Mouse (Mus musculus) midbrain, embryonic 15.5 days (tissue): ENCODE data around the gene Ppp1r12b. TPM values are rescaled to one million over a fixed set of nuclear protein-coding genes. Genes with fewer than 3 reads are reported as not detected.

ENCODE experiments used
- ATAC-seq: fragments of 200-750 bp; cut with Nextera tagmentation; replicated peaks from 2 replicates; pipeline ENCODE4 v1.8.0; 2017; ENCODE audit warnings: moderate TSS enrichment
- H3K27ac ChIP-seq: fragments of 300-500 bp; sonication (generic); 2 replicates; pipeline ENCODE4 v1.5.1; 2015; ENCODE audit warnings: mild to moderate bottlenecking, inconsistent platforms
- H3K27me3 ChIP-seq: fragments of 300-500 bp; sonication (generic); replicated peaks from 2 replicates; pipeline ENCODE4 v1.6.1; 2015; ENCODE audit warnings: inconsistent platforms
- H3K36me3 ChIP-seq: fragments of 300-500 bp; sonication (generic); replicated peaks from 2 replicates; pipeline ENCODE4 v1.6.1; 2015; ENCODE audit warnings: inconsistent platforms
- H3K4me1 ChIP-seq: fragments of 300-500 bp; sonication (generic); 2 replicates; pipeline ENCODE4 v1.6.1; 2015; ENCODE audit warnings: inconsistent platforms
- H3K4me2 ChIP-seq: fragments of 300-500 bp; sonication (generic); 2 replicates; pipeline ENCODE4 v1.6.1; 2015; ENCODE audit warnings: inconsistent platforms, mild to moderate bottlenecking, moderate library complexity
- H3K4me3 ChIP-seq: fragments of 300-500 bp; sonication (generic); 2 replicates; pipeline ENCODE4 v1.5.1; 2015; ENCODE audit warnings: mild to moderate bottlenecking, inconsistent platforms
- H3K9ac ChIP-seq: fragments of 300-500 bp; sonication (generic); 2 replicates; pipeline ENCODE4 v1.6.1; 2015; ENCODE audit warnings: mild to moderate bottlenecking, inconsistent platforms
- H3K9me3 ChIP-seq: fragments of 300-500 bp; sonication (generic); 2 replicates; pipeline ENCODE4 v1.6.1; 2016; ENCODE audit warnings: inconsistent platforms
- WGBS: fragments of 180-500 bp; shearing (Covaris S2); methylation state at CpG from one replicate; pipeline ENCODE4 v1.1.7; 2015; ENCODE audit warnings: mixed read lengths; 5-methylcytosine and 5-hydroxymethylcytosine counted together
- polyA plus RNA-seq: library from polyadenylated mRNA; unstranded; fragments of >200 nt; fragmentation: Nextera tagmentation; extraction: Ambion mirVana; gene quantifications from 2 replicates; pipeline ENCODE4 v1.2.1, GENCODE M21; 2015

The Ppp1r12b gene
- polyA plus RNA-seq, 1 experiment from 2014 or later: 15.7 TPM

- Histone ChIP-seq H3K4me1 (peaks cover 10% of the 10 kb centered on the region), H3K9ac (no peak overlapping the region), H3K27ac (no peak overlapping the region), H3K9me3 (no peaks in the 10 kb centered on the region), H3K27me3 (no peaks in the 10 kb centered on the region), H3K36me3 (no peaks in the 10 kb centered on the region), H3K4me2 (no peak overlapping the region), H3K4me3 (no peak overlapping the region)
- no peak for ATAC-seq
- WGBS: 77% methylated on average over 5 of the region's 5 CpGs
Measured at GRCm38 (mm10) chr1:134752447-134752846, 203.3 kb downstream of the Ppp1r12b start.

- H3K9me3 ChIP-seq: no peaks in the 10 kb centered on the region
- WGBS: 83% methylated on average over 7 of the region's 7 CpGs
- H3K9ac ChIP-seq: no peak overlapping the region
- H3K27me3 ChIP-seq: no peaks in the 10 kb centered on the region
- H3K4me1 ChIP-seq: no peaks in the 10 kb centered on the region; the same call in 1 of the 2 replicates
- H3K4me3 ChIP-seq: no peak overlapping the region
- no peak overlapping the region for H3K4me2 ChIP-seq
- H3K36me3 ChIP-seq: no peaks in the 10 kb centered on the region
- ATAC-seq: no peak
- H3K27ac ChIP-seq: no peak overlapping the region
Measured at GRCm38 (mm10) chr1:134749889-134750288, 205.9 kb downstream of the Ppp1r12b start.

GRCm38 (mm10) chr1:134747236-134748174 is 208.2 kb downstream of the Ppp1r12b start:
- Histone ChIP-seq H3K27ac (no peak overlapping the region), H3K4me1 (no peaks in the 10 kb centered on the region), H3K9me3 (no peaks in the 10 kb centered on the region), H3K36me3 (no peaks in the 10 kb centered on the region), H3K4me2 (peak overlapping the region; percentile 7; the same call in 1 of the 2 replicates), H3K9ac (no peak overlapping the region), H3K27me3 (no peaks in the 10 kb centered on the region), H3K4me3 (no peak overlapping the region)
- ATAC-seq: no peak
- 26% methylated on average over 23 of the region's 23 CpGs for WGBS

- Histone ChIP-seq H3K36me3 (no peaks in the 10 kb centered on the region), H3K4me2 (no peak overlapping the region), H3K9me3 (no peaks in the 10 kb centered on the region), H3K27ac (no peak overlapping the region), H3K4me1 (no peaks in the 10 kb centered on the region), H3K9ac (no peak overlapping the region), H3K4me3 (no peak overlapping the region), H3K27me3 (no peaks in the 10 kb centered on the region)
- ATAC-seq: no peak
- WGBS: 65% methylated on average over 6 of the region's 6 CpGs
Measured at GRCm38 (mm10) chr1:134745648-134746047, 210.1 kb downstream of the Ppp1r12b start.

- no peak overlapping the region for H3K4me3 ChIP-seq
- no peak overlapping the region for H3K4me2 ChIP-seq
- no peak overlapping the region for H3K27ac ChIP-seq
- H3K4me1 ChIP-seq: no peaks in the 10 kb centered on the region
- no peaks in the 10 kb centered on the region for H3K9me3 ChIP-seq
- H3K9ac ChIP-seq: no peak overlapping the region
- 83% methylated on average over 7 of the region's 7 CpGs for WGBS
- ATAC-seq: no peak
- no peaks in the 10 kb centered on the region for H3K27me3 ChIP-seq
- no peaks in the 10 kb centered on the region for H3K36me3 ChIP-seq
Measured at GRCm38 (mm10) chr1:134741946-134742661, 213.6 kb downstream of the Ppp1r12b start.

- Histone ChIP-seq H3K9me3 (no peaks in the 10 kb centered on the region), H3K27ac (no peak overlapping the region), H3K4me2 (no peak overlapping the region), H3K27me3 (no peaks in the 10 kb centered on the region), H3K36me3 (no peaks in the 10 kb centered on the region), H3K4me3 (no peak overlapping the region), H3K9ac (no peak overlapping the region), H3K4me1 (no peaks in the 10 kb centered on the region)
- WGBS: 83% methylated on average over 6 of the region's 6 CpGs
- ATAC-seq: no peak
Measured at GRCm38 (mm10) chr1:134741433-134741832, 214.3 kb downstream of the Ppp1r12b start.

- Histone ChIP-seq H3K4me1 (no peaks in the 10 kb centered on the region), H3K36me3 (no peaks in the 10 kb centered on the region), H3K4me2 (no peak overlapping the region), H3K9ac (no peak overlapping the region), H3K27me3 (no peaks in the 10 kb centered on the region), H3K9me3 (no peaks in the 10 kb centered on the region), H3K27ac (no peak overlapping the region), H3K4me3 (no peak overlapping the region)
- 74% methylated on average over 9 of the region's 9 CpGs for WGBS
- ATAC-seq: no peak
Measured at GRCm38 (mm10) chr1:134737463-134737862, 218.3 kb downstream of the Ppp1r12b start.

- Histone ChIP-seq H3K27me3 (no peaks in the 10 kb centered on the region), H3K9me3 (no peaks in the 10 kb centered on the region), H3K9ac (no peak overlapping the region), H3K4me2 (no peak overlapping the region), H3K27ac (no peak overlapping the region), H3K4me3 (no peak overlapping the region), H3K4me1 (no peaks in the 10 kb centered on the region), H3K36me3 (no peaks in the 10 kb centered on the region)
- ATAC-seq: no peak
- WGBS: 90% methylated on average over 5 of the region's 5 CpGs
Measured at GRCm38 (mm10) chr1:134733659-134734058, 222.1 kb downstream of the Ppp1r12b start.

- H3K36me3 ChIP-seq: no peaks in the 10 kb centered on the region
- WGBS: 81% methylated on average over 8 of the region's 8 CpGs
- no peak for ATAC-seq
- H3K4me3 ChIP-seq: no peak overlapping the region
- H3K4me2 ChIP-seq: no peak overlapping the region
- no peak overlapping the region for H3K27ac ChIP-seq
- no peaks in the 10 kb centered on the region for H3K9me3 ChIP-seq
- no peaks in the 10 kb centered on the region for H3K4me1 ChIP-seq
- H3K9ac ChIP-seq: no peak overlapping the region
- no peaks in the 10 kb centered on the region for H3K27me3 ChIP-seq
Measured at GRCm38 (mm10) chr1:134727256-134727655, 228.5 kb downstream of the Ppp1r12b start.

GRCm38 (mm10) chr1:134726480-134726879 is 229.3 kb downstream of the Ppp1r12b start:
- no peaks in the 10 kb centered on the region for H3K4me1 ChIP-seq
- WGBS: 89% methylated on average over 7 of the region's 7 CpGs
- H3K9me3 ChIP-seq: no peaks in the 10 kb centered on the region
- H3K27me3 ChIP-seq: no peaks in the 10 kb centered on the region
- ATAC-seq: no peak
- no peak overlapping the region for H3K4me2 ChIP-seq
- H3K36me3 ChIP-seq: no peaks in the 10 kb centered on the region
- no peak overlapping the region for H3K4me3 ChIP-seq
- no peak overlapping the region for H3K27ac ChIP-seq
- H3K9ac ChIP-seq: no peak overlapping the region

GRCm38 (mm10) chr1:134725276-134725675 is 230.5 kb downstream of the Ppp1r12b start:
- Histone ChIP-seq H3K36me3 (no peaks in the 10 kb centered on the region), H3K27ac (no peak overlapping the region), H3K4me2 (no peak overlapping the region), H3K4me3 (no peak overlapping the region), H3K9me3 (no peaks in the 10 kb centered on the region), H3K9ac (no peak overlapping the region), H3K27me3 (no peaks in the 10 kb centered on the region), H3K4me1 (no peaks in the 10 kb centered on the region)
- ATAC-seq: no peak
- 51% methylated on average over 5 of the region's 5 CpGs for WGBS

GRCm38 (mm10) chr1:134722891-134723290 is 232.9 kb downstream of the Ppp1r12b start:
- H3K36me3 ChIP-seq: no peaks in the 10 kb centered on the region
- H3K4me3 ChIP-seq: no peak overlapping the region
- H3K27me3 ChIP-seq: no peaks in the 10 kb centered on the region
- ATAC-seq: no peak
- no peak overlapping the region for H3K27ac ChIP-seq
- H3K4me2 ChIP-seq: no peak overlapping the region
- no peak overlapping the region for H3K9ac ChIP-seq
- 85% methylated on average over 7 of the region's 7 CpGs for WGBS
- no peaks in the 10 kb centered on the region for H3K9me3 ChIP-seq
- peaks cover 9% of the 10 kb centered on the region; the same call in 1 of the 2 replicates for H3K4me1 ChIP-seq
